Mouse (Mus musculus) brain, adult 2 months (tissue): ENCODE measurements around the gene Abca8a.
A peak's percentile ranks its signal among the peaks of the same experiment; 100 is the strongest.

Source experiments
- DNase-seq: peaks from one replicate; pipeline ENCODE4 v3.0.0; 2011; ENCODE audit warnings: low read depth, low spot score

Gene Abca8a

GRCm38 (mm10) chr11:110095858-110096257, at the start of gene Abca8a:
Abca8a (minus strand) TSS chr11:110095978.
- DNase-seq: peak; percentile 38

- DNase-seq: peak; percentile 60
Measured at GRCm38 (mm10) chr11:110145421-110145820, 49.6 kb upstream of the Abca8a start.

- no peak for DNase-seq
Measured at GRCm38 (mm10) chr11:110130760-110131159, 35.0 kb upstream of the Abca8a start.

GRCm38 (mm10) chr11:110111137-110111536, 15.4 kb upstream of the Abca8a start:
- DNase-seq: peak; percentile 73

- DNase-seq: no peak
Measured at GRCm38 (mm10) chr11:110101437-110101836, 5.7 kb upstream of the Abca8a start.

GRCm38 (mm10) chr11:110098901-110099300, 3.1 kb upstream of the Abca8a start:
- DNase-seq: no peak

- no peak for DNase-seq
Measured at GRCm38 (mm10) chr11:110097465-110097864, 1.7 kb upstream of the Abca8a start.

- DNase-seq: no peak
Measured at GRCm38 (mm10) chr11:110094846-110095380, 865 bp downstream of the Abca8a start.

GRCm38 (mm10) chr11:110094236-110094635, 1.5 kb downstream of the Abca8a start:
- no peak for DNase-seq

GRCm38 (mm10) chr11:110091328-110091727, 4.5 kb downstream of the Abca8a start:
- no peak for DNase-seq

- no peak for DNase-seq
Measured at GRCm38 (mm10) chr11:110072158-110072557, 23.6 kb downstream of the Abca8a start.

GRCm38 (mm10) chr11:110061032-110061431, 34.7 kb downstream of the Abca8a start:
- peak; percentile 66 for DNase-seq

GRCm38 (mm10) chr11:110060127-110060526, 35.7 kb downstream of the Abca8a start:
- no peak for DNase-seq

- DNase-seq: no peak
Measured at GRCm38 (mm10) chr11:110053681-110054080, 42.1 kb downstream of the Abca8a start.

- no peak for DNase-seq
Measured at GRCm38 (mm10) chr11:110037795-110038194, 58.0 kb downstream of the Abca8a start.

GRCm38 (mm10) chr11:110028913-110029695, 66.7 kb downstream of the Abca8a start:
- DNase-seq: peak; percentile 12

GRCm38 (mm10) chr11:110010836-110011546, 84.8 kb downstream of the Abca8a start:
- DNase-seq: no peak

GRCm38 (mm10) chr11:109995624-109996023, 100.2 kb downstream of the Abca8a start, which contains the start of gene Abca8b:
Abca8b (minus strand) TSS chr11:109995845.
- DNase-seq: peak; percentile 98

- peak; percentile 85 for DNase-seq
Measured at GRCm38 (mm10) chr11:109995013-109995412, 100.8 kb downstream of the Abca8a start.

GRCm38 (mm10) chr11:109994014-109994413, 101.8 kb downstream of the Abca8a start:
- DNase-seq: no peak

- peak; percentile 63 for DNase-seq
Measured at GRCm38 (mm10) chr11:109991270-109991669, 104.5 kb downstream of the Abca8a start.

- no peak for DNase-seq
Measured at GRCm38 (mm10) chr11:109990256-109990655, 105.5 kb downstream of the Abca8a start.
